Mouse (Mus musculus) heart, postnatal 10 days (tissue): Measurements from ENCODE around the gene Ankrd53. TPM values are rescaled to one million over a fixed set of nuclear protein-coding genes. Genes with fewer than 3 reads are reported as not detected.
"Not testable (repeated sequence)": the region's sequence is repeated elsewhere in the genome, so short reads cannot be mapped to it uniquely, and the experiment has no call there.

Experiments
- DNase-seq, 2 experiments: peaks; one replicate each; pipeline ENCODE4 v3.0.0; 2021
- intact Hi-C: fragments of 180-260 bp; cut with DNase I; formaldehyde crosslinking; loops from one replicate; pipeline ENCODE4 v1.15.1; 2025
- total RNA-seq, 2 experiments: library from RNA; stranded (reverse); gene quantifications; 2 replicates each; pipeline ENCODE4 v1.2.3; 2021

Ankrd53 gene
- total RNA-seq, 2 experiments from 2014 or later = not detected

GRCm38 (mm10) chr6:83762880-83763431, 512 bp downstream of the Ankrd53 start:
- DNase-seq = peak; percentile 37 to 46
- intact Hi-C loops = no loop called here

GRCm38 (mm10) chr6:83766982-83767381, 4.5 kb downstream of the Ankrd53 start:
- intact Hi-C loops = no loop called here
- DNase-seq = peak; percentile 37 to 46

- intact Hi-C loops = no loop called here
- peak; percentile 44 to 62 for DNase-seq
Measured at GRCm38 (mm10) chr6:83768485-83768884, 6.0 kb downstream of the Ankrd53 start.

- intact Hi-C loops = no loop called here
- DNase-seq = no peak
Measured at GRCm38 (mm10) chr6:83774126-83774525, 11.7 kb downstream of the Ankrd53 start.

- intact Hi-C loops = no loop called here
- DNase-seq = peak; percentile 30 to 54
Measured at GRCm38 (mm10) chr6:83774781-83775563, 12.5 kb downstream of the Ankrd53 start.

- peak; percentile 94 to 95 for DNase-seq
- intact Hi-C loops = no loop called here
Measured at GRCm38 (mm10) chr6:83775638-83776293, 13.3 kb downstream of the Ankrd53 start, which contains the start of gene Tex261. TSS of gene Tex261 (minus strand) at chr6:83775813.

GRCm38 (mm10) chr6:83778306-83778705, 15.9 kb downstream of the Ankrd53 start:
- intact Hi-C loops = no loop called here
- no peak for DNase-seq

- peak; percentile 68 to 78 for DNase-seq
Measured at GRCm38 (mm10) chr6:83779026-83779425, 16.6 kb downstream of the Ankrd53 start.

GRCm38 (mm10) chr6:83786426-83786825, 24.0 kb downstream of the Ankrd53 start:
- intact Hi-C loops = no loop called here
- DNase-seq = no peak

More at GRCm38 (mm10) chr6:83779026-83779425, 16.6 kb downstream of the Ankrd53 start:
- intact Hi-C loops = loop anchor here (1.0 kb wide), 1 partner anchor 21 kb away; no protein-coding TSS in a partner anchor

GRCm38 (mm10) chr6:83788554-83788953, 26.1 kb downstream of the Ankrd53 start:
- no peak for DNase-seq
- intact Hi-C loops = no loop called here

GRCm38 (mm10) chr6:83790533-83790932, 28.1 kb downstream of the Ankrd53 start:
- intact Hi-C loops, DNase-seq: not testable (repeated sequence)

GRCm38 (mm10) chr6:83791251-83791890, 28.9 kb downstream of the Ankrd53 start:
- DNase-seq = no peak
- intact Hi-C loops = no loop called here

- DNase-seq = peak; percentile 94 to 96
Measured at GRCm38 (mm10) chr6:83794760-83795296, 32.4 kb downstream of the Ankrd53 start, which contains the start of gene Nagk. TSS of gene Nagk (plus strand) at chr6:83794982.

GRCm38 (mm10) chr6:83795492-83795900, 33.1 kb downstream of the Ankrd53 start:
- intact Hi-C loops = loop anchor here (5.0 kb wide), 1 partner anchor 72 kb away; the partner anchor contains the start of gene Zfp638
- peak; percentile 42 to 46 for DNase-seq

More at GRCm38 (mm10) chr6:83794760-83795296, 32.4 kb downstream of the Ankrd53 start, which contains the start of gene Nagk:
- intact Hi-C loops = loop anchor here (5.0 kb wide), 1 partner anchor 72 kb away; the partner anchor contains the start of gene Zfp638

GRCm38 (mm10) chr6:83796686-83797085, 34.2 kb downstream of the Ankrd53 start:
- no peak for DNase-seq
- intact Hi-C loops = loop anchor here (5.0 kb wide), 1 partner anchor 71 kb away; the partner anchor contains the start of gene Zfp638

- intact Hi-C loops = no loop called here
- no peak for DNase-seq
Measured at GRCm38 (mm10) chr6:83802033-83802432, 39.6 kb downstream of the Ankrd53 start.

- DNase-seq = no peak
- intact Hi-C loops = no loop called here
Measured at GRCm38 (mm10) chr6:83802846-83803245, 40.4 kb downstream of the Ankrd53 start.

GRCm38 (mm10) chr6:83815801-83816200, 53.4 kb downstream of the Ankrd53 start:
- DNase-seq = no peak
- intact Hi-C loops = no loop called here
